Mouse (Mus musculus): ENCODE data around the gene Gipc1. TPM values are rescaled to one million over a fixed set of nuclear protein-coding genes. Genes with fewer than 3 reads are reported as not detected.
A peak's percentile ranks its signal among the peaks of the same experiment; 100 is the strongest.

Gene Gipc1
- 190 and 196 TPM in 2 replicates for polyA plus RNA-seq (2015; fragmentation: Nextera tagmentation; extraction: Ambion mirVana)

DNA sequence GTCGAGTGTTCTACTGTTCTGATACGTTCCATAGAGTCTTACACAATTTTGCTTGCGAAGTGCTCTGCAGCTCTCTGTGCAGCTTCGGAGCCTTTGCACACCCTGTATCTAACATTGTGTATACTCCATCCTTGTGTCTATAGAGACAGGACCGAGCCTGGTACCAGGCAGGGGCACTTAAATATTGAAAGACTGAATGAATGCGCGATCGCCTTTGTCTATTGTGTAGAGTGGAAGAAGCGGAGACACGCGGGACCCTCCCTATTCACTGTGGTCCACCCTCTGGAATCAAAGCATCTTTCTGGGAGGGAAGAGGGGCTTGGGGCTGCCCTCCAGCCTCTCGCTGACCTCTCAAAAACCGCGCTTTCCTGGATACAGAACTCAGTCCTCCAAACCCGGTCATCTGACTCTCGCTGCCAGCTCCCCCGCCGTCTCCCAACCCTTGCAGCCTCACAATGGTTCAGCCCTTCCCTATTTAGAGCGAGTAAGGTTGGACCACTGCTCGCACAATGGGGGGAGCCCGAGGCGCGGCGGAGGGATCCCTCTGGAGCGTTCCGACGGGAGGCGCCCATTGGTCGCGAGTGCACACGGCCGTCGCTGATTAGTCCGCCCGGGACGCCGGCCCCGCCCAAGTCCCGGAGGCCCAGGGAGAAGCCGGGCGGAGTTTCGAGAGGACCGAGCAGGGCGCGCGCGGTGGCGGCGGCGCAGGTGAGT lies at the start of gene Gipc1:
Gene Gipc1, plus strand, starts transcription at position 648 of the 714 bp plus-strand sequence.
- H3K9ac ChIP-seq = peak within 1 kb of the TSS; percentile 90
- peak; percentile 99 for ATAC-seq
- 4% methylated on average over 50 of the region's 50 CpGs for WGBS

GRCm38 (mm10) chr8:83607661-83608397 lies 44.6 kb upstream of the Gipc1 start, which contains the start of the genes Tecr and Dnajb1:
Gene Tecr, minus strand, starts transcription at chr8:83607971.
Gene Dnajb1, plus strand, starts transcription at chr8:83608193.
- Histone ChIP-seq H3K27ac (peak within 1 kb of the TSS; percentile 97), H3K36me3 (ENCODE audit: poor library complexity, severe bottlenecking) (peaks cover 31% of the 10 kb centered on the region), H3K27me3 (no peaks in the 10 kb centered on the region), H3K4me2 (peak within 1 kb of the TSS; percentile 90), H3K4me1 (peaks cover 24% of the 10 kb centered on the region), H3K9ac (peak within 1 kb of the TSS; percentile 89), H3K9me3 (replicated peaks) (no peaks in the 10 kb centered on the region), H3K4me3 (peak within 1 kb of the TSS; percentile 79)
- ATAC-seq = peak; percentile 98
- WGBS = 0% methylated on average over 55 of the region's 69 CpGs

More for the DNA sequence above, at the start of gene Gipc1:
- H3K27ac ChIP-seq = peak within 1 kb of the TSS; percentile 88
- peaks cover 21% of the 10 kb centered on the region for H3K4me1 ChIP-seq
- H3K36me3 ChIP-seq (ENCODE audit: poor library complexity, severe bottlenecking) = peaks cover 8% of the 10 kb centered on the region; the same call in 1 of the 2 replicates
- H3K4me3 ChIP-seq = peak within 1 kb of the TSS; percentile 88
- H3K27me3 ChIP-seq = no peaks in the 10 kb centered on the region
- no peaks in the 10 kb centered on the region for H3K9me3 ChIP-seq (replicated peaks)
- peak within 1 kb of the TSS; percentile 89 for H3K4me2 ChIP-seq

DNA sequence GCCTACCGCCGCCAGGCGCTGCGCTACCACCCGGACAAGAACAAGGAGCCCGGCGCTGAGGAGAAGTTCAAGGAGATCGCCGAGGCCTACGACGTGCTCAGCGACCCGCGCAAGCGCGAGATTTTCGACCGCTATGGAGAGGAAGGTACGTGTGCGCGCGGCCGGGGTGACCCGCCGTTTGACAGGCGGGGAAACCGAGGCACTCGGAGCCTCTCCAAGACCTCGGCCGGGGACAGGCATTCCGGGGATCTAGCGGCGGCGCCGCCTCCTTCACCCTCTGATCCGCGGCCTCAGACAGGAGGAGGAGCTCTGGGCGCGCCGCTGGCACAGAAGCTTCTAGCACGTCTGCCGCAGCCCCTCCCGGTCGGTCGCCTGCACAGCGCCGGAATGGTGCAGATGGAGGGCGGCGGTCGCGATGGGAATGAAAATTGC lies 44.1 kb upstream of the Gipc1 start:
- ATAC-seq = peak; percentile 73
- peak overlapping the region; percentile 89 for H3K9ac ChIP-seq
- H3K27me3 ChIP-seq = no peaks in the 10 kb centered on the region
- H3K4me2 ChIP-seq = peak overlapping the region; percentile 90
- H3K36me3 ChIP-seq (ENCODE audit: poor library complexity, severe bottlenecking) = peaks cover 37% of the 10 kb centered on the region
- under 1% methylated on average over 49 of the region's 51 CpGs for WGBS
- H3K9me3 ChIP-seq (replicated peaks) = no peaks in the 10 kb centered on the region
- H3K4me3 ChIP-seq = peak overlapping the region; percentile 79
- H3K27ac ChIP-seq = peak overlapping the region; percentile 97
- H3K4me1 ChIP-seq = peaks cover 24% of the 10 kb centered on the region

GRCm38 (mm10) chr8:83609086-83609485 lies 43.4 kb upstream of the Gipc1 start:
- peak overlapping the region; percentile 89 for H3K9ac ChIP-seq
- no peak for ATAC-seq
- H3K36me3 ChIP-seq (ENCODE audit: poor library complexity, severe bottlenecking) = peaks cover 43% of the 10 kb centered on the region
- H3K4me2 ChIP-seq = peak overlapping the region; percentile 90
- peak overlapping the region; percentile 79 for H3K4me3 ChIP-seq
- H3K9me3 ChIP-seq (replicated peaks) = no peaks in the 10 kb centered on the region
- H3K27me3 ChIP-seq = no peaks in the 10 kb centered on the region
- H3K27ac ChIP-seq = peak overlapping the region; percentile 97; the same call in 1 of the 2 replicates
- peaks cover 24% of the 10 kb centered on the region for H3K4me1 ChIP-seq
- WGBS = 36% methylated on average over 9 of the region's 9 CpGs

- H3K4me1 ChIP-seq = peaks cover 24% of the 10 kb centered on the region
- H3K9ac ChIP-seq = peak overlapping the region; percentile 89
- ATAC-seq = no peak
- WGBS = 96% methylated on average over 10 of the region's 10 CpGs
- no peaks in the 10 kb centered on the region for H3K9me3 ChIP-seq (replicated peaks)
- H3K4me2 ChIP-seq = peak overlapping the region; percentile 90
- peaks cover 47% of the 10 kb centered on the region for H3K36me3 ChIP-seq (ENCODE audit: poor library complexity, severe bottlenecking)
- no peaks in the 10 kb centered on the region for H3K27me3 ChIP-seq
- no peak overlapping the region for H3K27ac ChIP-seq
- H3K4me3 ChIP-seq = peak overlapping the region; percentile 79
Observed at GRCm38 (mm10) chr8:83609547-83610180, 42.8 kb upstream of the Gipc1 start.

GRCm38 (mm10) chr8:83611921-83612320 lies 40.6 kb upstream of the Gipc1 start:
- Histone ChIP-seq H3K36me3 (ENCODE audit: poor library complexity, severe bottlenecking) (peaks cover 47% of the 10 kb centered on the region), H3K9me3 (replicated peaks) (no peaks in the 10 kb centered on the region), H3K27ac (no peak overlapping the region), H3K4me2 (no peak overlapping the region), H3K4me1 (peaks cover 22% of the 10 kb centered on the region), H3K27me3 (no peaks in the 10 kb centered on the region), H3K9ac (no peak overlapping the region), H3K4me3 (no peak overlapping the region)
- WGBS = 96% methylated on average over 4 of the region's 4 CpGs
- ATAC-seq = no peak

DNA sequence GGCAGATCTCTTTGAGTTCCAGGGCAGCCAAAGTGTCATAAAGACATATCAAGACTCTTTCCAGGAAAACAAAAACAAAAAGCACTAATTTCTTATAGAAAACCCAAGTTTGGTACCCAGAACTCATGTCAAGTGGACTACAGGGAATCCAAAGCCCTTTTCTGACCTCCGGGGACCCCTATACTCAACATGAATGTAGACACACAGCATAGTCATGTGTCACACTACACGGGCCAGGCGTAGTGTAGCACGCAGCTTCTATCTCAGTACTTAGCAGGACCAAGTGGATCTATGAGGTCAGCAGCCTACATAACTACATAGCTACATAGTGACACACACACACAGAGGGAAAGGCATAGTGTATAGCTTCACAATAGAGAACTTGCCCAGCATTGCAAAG lies 38.8 kb upstream of the Gipc1 start:
- no peak overlapping the region for H3K9ac ChIP-seq
- 95% methylated on average over 4 of the region's 4 CpGs for WGBS
- no peak overlapping the region for H3K4me2 ChIP-seq
- ATAC-seq = no peak
- H3K9me3 ChIP-seq (replicated peaks) = no peaks in the 10 kb centered on the region
- H3K36me3 ChIP-seq (ENCODE audit: poor library complexity, severe bottlenecking) = peaks cover 47% of the 10 kb centered on the region
- H3K27ac ChIP-seq = no peak overlapping the region
- peaks cover 17% of the 10 kb centered on the region for H3K4me1 ChIP-seq
- no peaks in the 10 kb centered on the region for H3K27me3 ChIP-seq
- H3K4me3 ChIP-seq = no peak overlapping the region

GRCm38 (mm10) chr8:83616625-83617024 lies 35.9 kb upstream of the Gipc1 start:
- Histone ChIP-seq H3K9me3 (replicated peaks) (no peaks in the 10 kb centered on the region), H3K4me2 (no peak overlapping the region), H3K9ac (no peak overlapping the region), H3K4me1 (peaks cover 4% of the 10 kb centered on the region; the same call in 1 of the 2 replicates), H3K36me3 (ENCODE audit: poor library complexity, severe bottlenecking) (peaks cover 28% of the 10 kb centered on the region), H3K27ac (no peak overlapping the region), H3K4me3 (no peak overlapping the region), H3K27me3 (no peaks in the 10 kb centered on the region)
- no peak for ATAC-seq

DNA sequence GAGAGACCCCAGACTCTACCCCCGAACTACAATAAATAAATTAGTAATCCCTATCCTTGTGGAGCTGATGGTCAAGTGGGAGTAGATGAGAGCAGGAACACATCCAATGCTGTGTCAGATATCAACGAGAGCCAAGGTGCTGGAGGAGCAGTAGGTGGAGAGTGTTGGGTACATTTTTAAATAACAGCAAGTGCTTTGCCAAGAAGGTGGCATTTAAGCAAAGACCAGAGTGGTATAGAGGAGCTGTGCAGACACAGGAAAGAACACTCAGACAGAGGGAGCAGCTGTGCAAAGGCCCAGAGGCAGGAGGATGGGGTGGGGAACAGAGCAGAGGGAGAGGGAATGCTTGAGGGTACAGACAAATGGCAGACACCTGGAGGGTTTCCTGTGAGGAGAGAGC lies 35.4 kb upstream of the Gipc1 start:
- ATAC-seq = no peak
- H3K27me3 ChIP-seq = no peaks in the 10 kb centered on the region

GRCm38 (mm10) chr8:83618566-83618965 lies 33.9 kb upstream of the Gipc1 start:
- Histone ChIP-seq H3K36me3 (ENCODE audit: poor library complexity, severe bottlenecking) (peaks cover 9% of the 10 kb centered on the region), H3K4me3 (no peak overlapping the region), H3K9ac (no peak overlapping the region), H3K9me3 (replicated peaks) (no peaks in the 10 kb centered on the region), H3K27me3 (no peaks in the 10 kb centered on the region), H3K4me1 (no peaks in the 10 kb centered on the region), H3K27ac (no peak overlapping the region), H3K4me2 (no peak overlapping the region)
- 94% methylated on average over 2 of the region's 2 CpGs for WGBS
- ATAC-seq = no peak

More for the DNA sequence above, 35.4 kb upstream of the Gipc1 start:
- Histone ChIP-seq H3K9me3 (replicated peaks) (no peaks in the 10 kb centered on the region), H3K36me3 (ENCODE audit: poor library complexity, severe bottlenecking) (peaks cover 23% of the 10 kb centered on the region), H3K4me3 (no peak overlapping the region), H3K4me2 (no peak overlapping the region), H3K4me1 (no peaks in the 10 kb centered on the region), H3K27ac (no peak overlapping the region), H3K9ac (no peak overlapping the region)
- WGBS = 87% methylated on average over 2 of the region's 2 CpGs

DNA sequence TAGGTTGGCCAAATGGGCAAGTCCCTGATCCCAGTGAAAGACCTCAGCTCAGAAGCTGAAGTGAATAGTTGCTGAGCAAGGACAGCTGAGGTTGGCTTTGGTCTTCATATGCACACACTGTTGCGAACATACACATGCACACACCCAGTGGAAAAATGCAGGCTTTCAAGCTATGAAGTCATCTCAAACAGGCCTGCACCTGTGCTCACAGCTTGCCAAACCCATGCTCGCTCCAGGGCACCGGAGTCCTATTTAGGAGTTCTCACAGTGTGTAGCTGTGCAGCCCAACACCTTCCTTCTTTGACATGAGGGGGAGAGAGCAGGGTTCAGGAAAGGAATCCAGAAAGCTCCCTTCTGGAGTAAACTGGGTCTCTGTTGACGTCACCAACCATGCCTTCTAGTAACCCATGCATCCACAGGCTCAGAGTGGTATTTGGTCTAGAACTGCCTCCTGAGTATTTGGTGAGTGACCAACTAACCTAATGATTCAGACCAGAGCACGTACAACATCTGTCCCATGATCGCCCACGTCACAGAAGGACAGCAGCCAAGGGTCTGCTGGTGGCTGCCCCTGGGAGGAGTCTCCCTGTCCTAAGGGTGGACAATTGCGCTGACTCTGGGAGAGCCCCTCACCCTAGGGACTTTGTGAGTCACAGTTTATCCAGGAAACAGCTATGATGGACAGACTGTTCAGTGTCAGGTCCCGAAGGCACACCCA lies 32.8 kb upstream of the Gipc1 start:
- 92% methylated on average over 9 of the region's 9 CpGs for WGBS
- no peak overlapping the region for H3K9ac ChIP-seq
- no peaks in the 10 kb centered on the region for H3K27me3 ChIP-seq
- H3K27ac ChIP-seq = no peak overlapping the region
- no peak overlapping the region for H3K4me3 ChIP-seq
- H3K4me1 ChIP-seq = no peaks in the 10 kb centered on the region
- no peaks in the 10 kb centered on the region for H3K9me3 ChIP-seq (replicated peaks)
- H3K36me3 ChIP-seq (ENCODE audit: poor library complexity, severe bottlenecking) = no peaks in the 10 kb centered on the region
- no peak for ATAC-seq
- no peak overlapping the region for H3K4me2 ChIP-seq
